Mouse (Mus musculus) limb, embryonic 14.5 days (tissue): ENCODE results near the gene Fndc3b. TPM values are rescaled to one million over a fixed set of nuclear protein-coding genes. Genes with fewer than 3 reads are reported as not detected.
"Not testable (repeated sequence)": the region's sequence is repeated elsewhere in the genome, so short reads cannot be mapped to it uniquely, and the experiment has no call there.

Experiments used
- ATAC-seq: fragments of 200-750 bp; cut with Nextera tagmentation; 2 replicates; pipeline ENCODE4 v1.8.0; 2017; ENCODE audit warnings: low read depth, moderate number of reproducible peaks, moderate TSS enrichment; ENCODE audit not compliant: low FRiP score
- DNase-seq: peaks from one replicate; pipeline ENCODE4 v3.0.0-alpha.2; 2015; ENCODE audit warnings: low spot score
- H3K27ac ChIP-seq: fragments of 300-500 bp; sonication (generic); replicated peaks from 2 replicates; pipeline ENCODE4 v1.5.1; 2014; ENCODE audit warnings: low read depth, mild to moderate bottlenecking, low read length, moderate library complexity, mixed read lengths
- H3K27me3 ChIP-seq: fragments of 300-500 bp; sonication (generic); 2 replicates; pipeline ENCODE4 v1.6.1; 2014; ENCODE audit warnings: low read length, mixed read lengths; ENCODE audit not compliant: control insufficient read depth, insufficient read depth
- H3K36me3 ChIP-seq: fragments of 300-500 bp; sonication (generic); 2 replicates; pipeline ENCODE4 v1.6.1; 2014; ENCODE audit warnings: mild to moderate bottlenecking, low read length, moderate library complexity, mixed read lengths; ENCODE audit not compliant: control insufficient read depth, insufficient read depth
- H3K4me1 ChIP-seq: fragments of 300-500 bp; sonication (generic); 2 replicates; pipeline ENCODE4 v1.6.1; 2014; ENCODE audit warnings: antibody characterized with exemption, low read length, mixed read lengths; ENCODE audit not compliant: control insufficient read depth, insufficient read depth
- H3K4me2 ChIP-seq: fragments of 300-500 bp; sonication (generic); replicated peaks from 2 replicates; pipeline ENCODE4 v1.6.1; 2014; ENCODE audit warnings: low read depth, mild to moderate bottlenecking, low read length, moderate library complexity; ENCODE audit not compliant: severe bottlenecking
- H3K4me3 ChIP-seq: fragments of 300-500 bp; sonication (generic); replicated peaks from 2 replicates; pipeline ENCODE4 v1.5.1; 2014; ENCODE audit warnings: low read length
- H3K9ac ChIP-seq: fragments of 300-500 bp; sonication (generic); 2 replicates; pipeline ENCODE4 v1.6.1; 2014; ENCODE audit warnings: mild to moderate bottlenecking, low read depth, low read length, moderate library complexity; ENCODE audit not compliant: severe bottlenecking
- H3K9me3 ChIP-seq: fragments of 300-500 bp; sonication (generic); 2 replicates; pipeline ENCODE4 v1.6.1; 2016; ENCODE audit warnings: low read length; ENCODE audit not compliant: control insufficient read depth
- POLR2A ChIP-seq: fragments of 200-500 bp; IDR thresholded peaks from 2 replicates; pipeline ENCODE4 v1.8.0; 2012; ENCODE audit warnings: inconsistent platforms, mild to moderate bottlenecking, moderate library complexity, borderline replicate concordance; ENCODE audit not compliant: insufficient read depth, insufficient read length; ENCODE audit errors: extremely low read depth
- WGBS: fragments of 180-500 bp; shearing (Covaris S2); extraction: QIAGEN DNeasy Blood & Tissue Kit; methylation state at CpG from one replicate; pipeline ENCODE4 v1.1.7; 2014; 5-methylcytosine and 5-hydroxymethylcytosine counted together
- polyA plus RNA-seq, 2 experiments: library from polyadenylated mRNA; depleted of rRNA in 1 of 2; stranded (reverse) in 1 of 2; unstranded in 1 of 2; fragments of >200 nt; fragmentation: Nextera tagmentation in 1 of 2; extraction: Ambion mirVana in 1 of 2; gene quantifications; 2 replicates each; pipeline versions ENCODE4 v1.2.1 to v1.2.3; 2012 to 2014

Fndc3b gene
- polyA plus RNA-seq, 2 experiments: 39.6 to 41.3 TPM

- no peak overlapping the region for H3K9ac ChIP-seq
- peak overlapping the region; percentile 26; the same call in 1 of the 2 replicates for H3K27ac ChIP-seq
- peaks cover 42% of the 10 kb centered on the region for H3K36me3 ChIP-seq
- H3K9me3 ChIP-seq: no peaks in the 10 kb centered on the region
- H3K4me3 ChIP-seq: no peak overlapping the region
- ATAC-seq: no peak
- TF ChIP-seq POLR2A: no peak
- peaks cover 13% of the 10 kb centered on the region for H3K4me1 ChIP-seq
- DNase-seq: no peak
- H3K27me3 ChIP-seq: no peaks in the 10 kb centered on the region
- WGBS: 48% methylated on average over 2 of the region's 2 CpGs
- no peak overlapping the region for H3K4me2 ChIP-seq
Measured at GRCm38 (mm10) chr3:27479378-27479777, 231.7 kb downstream of the Fndc3b start.

GRCm38 (mm10) chr3:27478563-27479156 is 232.4 kb downstream of the Fndc3b start:
- Histone ChIP-seq H3K27me3 (no peaks in the 10 kb centered on the region), H3K36me3 (peaks cover 46% of the 10 kb centered on the region), H3K4me2 (no peak overlapping the region), H3K4me1 (peaks cover 13% of the 10 kb centered on the region), H3K27ac (0 out of 2 replicates have a peak overlapping the region, but pooled peaks have one; percentile 3), H3K9ac (no peak overlapping the region), H3K4me3 (no peak overlapping the region), H3K9me3 (no peaks in the 10 kb centered on the region)
- TF ChIP-seq POLR2A: no peak
- 85% methylated on average over 16 of the region's 16 CpGs for WGBS
- no peak for DNase-seq
- ATAC-seq: no peak

GRCm38 (mm10) chr3:27477749-27478148 is 233.4 kb downstream of the Fndc3b start:
- not testable (repeated sequence) for ATAC-seq, DNase-seq, H3K27me3 ChIP-seq, H3K9me3 ChIP-seq, H3K9ac ChIP-seq, H3K27ac ChIP-seq, H3K4me3 ChIP-seq, H3K4me2 ChIP-seq
- peaks cover 13% of the 10 kb centered on the region for H3K4me1 ChIP-seq
- peaks cover 46% of the 10 kb centered on the region for H3K36me3 ChIP-seq
- WGBS: 92% methylated on average over 3 of the region's 3 CpGs

GRCm38 (mm10) chr3:27475899-27476298 is 235.2 kb downstream of the Fndc3b start:
- TF ChIP-seq POLR2A: no peak
- Histone ChIP-seq H3K4me2 (no peak overlapping the region), H3K27ac (no peak overlapping the region), H3K4me3 (no peak overlapping the region), H3K27me3 (no peaks in the 10 kb centered on the region), H3K4me1 (peaks cover 13% of the 10 kb centered on the region), H3K36me3 (peaks cover 38% of the 10 kb centered on the region), H3K9me3 (no peaks in the 10 kb centered on the region), H3K9ac (no peak overlapping the region)
- ATAC-seq: no peak
- WGBS: 86% methylated on average over 7 of the region's 7 CpGs
- no peak for DNase-seq

- H3K4me3 ChIP-seq: no peak overlapping the region
- 87% methylated on average over 14 of the region's 14 CpGs for WGBS
- H3K36me3 ChIP-seq: peaks cover 40% of the 10 kb centered on the region
- no peak overlapping the region for H3K27ac ChIP-seq
- no peaks in the 10 kb centered on the region for H3K9me3 ChIP-seq
- H3K27me3 ChIP-seq: no peaks in the 10 kb centered on the region
- DNase-seq: no peak
- no peak overlapping the region for H3K9ac ChIP-seq
- ATAC-seq: no peak
- no peak for TF ChIP-seq POLR2A
- no peak overlapping the region for H3K4me2 ChIP-seq
- H3K4me1 ChIP-seq: 0 out of 2 replicates have a peak, but pooled peaks cover 3% of the 10 kb centered on the region
Measured at GRCm38 (mm10) chr3:27473801-27474599, 237.1 kb downstream of the Fndc3b start.
